Mouse (Mus musculus): ENCODE data around the gene Acvr2a.

- peak; percentile 97 for TF ChIP-seq POLR2A (IDR thresholded peaks at IDR 0.05; ENCODE audit: low read depth, low read length)
- TF ChIP-seq CHD1 (IDR thresholded peaks at IDR 0.05; ENCODE audit: low read depth, low read length) = no peak
- no peak for TF ChIP-seq CTCF (conservative IDR thresholded peaks at IDR 0.05 in 1 of 2, IDR thresholded peaks at IDR 0.05 in 1 of 2; ENCODE audit: low read depth in 2 of 2, low read length in 2 of 2)
- TF ChIP-seq TBP (conservative IDR thresholded peaks at IDR 0.05; ENCODE audit: low read depth, low read length) = 0 out of 2 replicates have a peak, but pooled peaks have one; percentile 20
- no peak for TF ChIP-seq MAFK (IDR thresholded peaks at IDR 0.05; ENCODE audit: insufficient replicate concordance, low read length)
- peak; percentile 97 for TF ChIP-seq USF1 (IDR thresholded peaks at IDR 0.05; ENCODE audit: low read depth, low read length)
- TF ChIP-seq BHLHE40 (IDR thresholded peaks at IDR 0.05; ENCODE audit: low read depth, low read length) = peak; percentile 76
- peak; percentile 100 for TF ChIP-seq MAZ (IDR thresholded peaks at IDR 0.05; ENCODE audit: low read depth, low read length)
These were observed 135.1 kb downstream of the Acvr2a start, which contains the start of gene Mbd5 for GRCm38 (mm10) chr2:48948841-48949584.

All from CH12.LX (cell line).